Mouse (Mus musculus): ENCODE data around the gene Rsc1a1.

DNA sequence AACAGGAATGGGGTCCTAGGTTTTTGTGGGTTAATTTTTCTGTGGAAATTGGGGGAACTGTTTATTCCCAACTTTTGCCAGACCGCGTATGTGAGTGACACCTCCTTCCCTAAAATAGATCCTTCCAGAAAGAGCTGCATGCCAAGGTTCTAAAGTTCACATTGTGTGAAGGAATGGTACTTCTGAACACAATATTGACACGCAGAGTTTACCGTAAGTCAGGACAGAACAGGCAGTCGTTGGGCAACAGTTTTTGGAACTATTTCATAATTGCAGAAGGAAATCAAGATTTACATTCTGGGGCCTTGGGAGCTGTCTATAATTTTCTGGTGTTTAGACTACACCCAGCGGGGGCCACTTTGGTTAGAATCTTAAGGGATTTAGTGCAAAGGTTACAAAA, 36.6 kb upstream of the Rsc1a1 start:
- TF ChIP-seq CTCF (IDR thresholded peaks at IDR 0.05; ENCODE audit: insufficient read depth, low read length) = no peak
- no peak for TF ChIP-seq POLR2A (IDR thresholded peaks at IDR 0.05; ENCODE audit: borderline replicate concordance, extremely low read depth, low read depth, low read length)
